Mouse (Mus musculus) C2C12 (cell line): ENCODE results near the gene Anln.

Source experiments
- CTCF ChIP-seq: IDR thresholded peaks from one replicate; pipeline ENCODE4 v1.5.1; 2011; ENCODE audit not compliant: control insufficient read depth, insufficient read depth, insufficient read length
- MAX ChIP-seq: IDR thresholded peaks from one replicate; pipeline ENCODE4 v1.6.1; 2011; ENCODE audit warnings: mild to moderate bottlenecking, control low read depth
- MYOG ChIP-seq: IDR thresholded peaks from one replicate; pipeline ENCODE4 v1.6.1; 2011; ENCODE audit not compliant: control insufficient read depth, insufficient read length; ENCODE audit errors: extremely low read depth
- USF1 ChIP-seq: IDR thresholded peaks from one replicate; pipeline ENCODE4 v1.6.1; 2011; ENCODE audit warnings: low read depth, mild to moderate bottlenecking, control low read depth, moderate library complexity

GRCm38 (mm10) chr9:22424196-22424595 lies 35.2 kb upstream of the Anln start:
- TF ChIP-seq CTCF = no peak
- TF ChIP-seq MYOG = no peak
- TF ChIP-seq MAX = no peak
- no peak for TF ChIP-seq USF1
